Mouse (Mus musculus): ENCODE data around the gene Fignl1.

DNA sequence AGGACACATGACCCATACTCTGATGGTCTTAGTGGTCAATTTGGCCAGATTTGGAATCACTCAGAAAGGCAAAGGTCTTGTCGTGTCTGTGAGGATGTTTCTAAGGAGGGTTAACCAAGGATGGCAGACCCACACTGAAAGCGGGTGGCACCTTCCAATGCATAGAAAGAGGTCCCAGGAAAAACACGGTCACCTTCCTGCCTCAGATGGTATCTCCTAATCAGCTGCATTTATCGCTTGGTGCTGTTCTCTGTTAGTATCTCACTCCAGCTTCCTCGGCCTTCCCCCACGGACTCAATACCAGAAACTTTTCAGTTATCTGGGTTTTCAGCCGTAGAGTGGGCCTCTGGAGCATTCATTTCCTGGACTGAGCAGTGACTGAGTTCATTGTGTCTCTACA is 31.1 kb upstream of the Fignl1 start:
- TF ChIP-seq GATA1 (IDR thresholded peaks at IDR 0.05; ENCODE audit: low read length) (no peak), TAL1 (IDR thresholded peaks at IDR 0.05; ENCODE audit: low read length) (no peak)

Data from erythroblast, embryonic 14.5 days (primary cell).